Mouse (Mus musculus): ENCODE data around the gene Sass6. TPM values are rescaled to one million over a fixed set of nuclear protein-coding genes. Genes with fewer than 3 reads are reported as not detected.
"Not testable (repeated sequence)": the region's sequence is repeated elsewhere in the genome, so short reads cannot be mapped to it uniquely, and the experiment has no call there.

The Sass6 gene
- polyA plus RNA-seq, 1 experiment from 2014 or later: 13.1 TPM

DNA sequence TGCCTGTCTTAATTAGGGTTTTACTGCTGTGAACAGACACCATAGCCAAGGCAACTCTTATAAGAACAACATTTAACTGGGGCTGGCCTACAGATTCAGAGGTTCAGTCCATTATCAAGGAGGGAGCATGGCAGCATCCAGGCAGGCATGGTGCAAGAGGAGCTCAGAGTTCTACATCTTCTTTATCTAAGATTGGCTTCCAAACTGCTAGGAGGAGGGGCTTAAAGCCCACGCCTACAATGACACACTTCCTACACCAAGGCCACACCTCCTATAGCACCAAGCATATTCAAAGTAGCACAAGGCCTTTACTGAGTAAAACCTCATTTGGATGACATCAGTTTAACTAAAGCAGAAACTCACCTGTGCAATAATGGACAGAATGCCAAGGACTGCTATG is 45.2 kb downstream of the Sass6 start:
- H3K4me2 ChIP-seq (replicated peaks): no peak overlapping the region
- WGBS: 83% methylated on average over 1 of the region's 1 CpGs
- H3K9me3 ChIP-seq (ENCODE audit: control insufficient read depth, low read length): no peaks in the 10 kb centered on the region
- no peaks in the 10 kb centered on the region for H3K4me1 ChIP-seq (replicated peaks; ENCODE audit: control insufficient read depth, insufficient read depth, low read length)
- no peak overlapping the region for H3K4me3 ChIP-seq (replicated peaks; ENCODE audit: low read length)
- H3K27ac ChIP-seq: no peak overlapping the region
- no peaks in the 10 kb centered on the region for H3K27me3 ChIP-seq (ENCODE audit: control insufficient read depth, insufficient read depth, low read length)
- H3K9ac ChIP-seq: no peak overlapping the region
- DNase-seq (ENCODE audit: low spot score): no peak
- H3K36me3 ChIP-seq (replicated peaks; ENCODE audit: control insufficient read depth, insufficient read depth): peaks cover 97% of the 10 kb centered on the region
- no peak for ATAC-seq (ENCODE audit: low FRiP score)

DNA sequence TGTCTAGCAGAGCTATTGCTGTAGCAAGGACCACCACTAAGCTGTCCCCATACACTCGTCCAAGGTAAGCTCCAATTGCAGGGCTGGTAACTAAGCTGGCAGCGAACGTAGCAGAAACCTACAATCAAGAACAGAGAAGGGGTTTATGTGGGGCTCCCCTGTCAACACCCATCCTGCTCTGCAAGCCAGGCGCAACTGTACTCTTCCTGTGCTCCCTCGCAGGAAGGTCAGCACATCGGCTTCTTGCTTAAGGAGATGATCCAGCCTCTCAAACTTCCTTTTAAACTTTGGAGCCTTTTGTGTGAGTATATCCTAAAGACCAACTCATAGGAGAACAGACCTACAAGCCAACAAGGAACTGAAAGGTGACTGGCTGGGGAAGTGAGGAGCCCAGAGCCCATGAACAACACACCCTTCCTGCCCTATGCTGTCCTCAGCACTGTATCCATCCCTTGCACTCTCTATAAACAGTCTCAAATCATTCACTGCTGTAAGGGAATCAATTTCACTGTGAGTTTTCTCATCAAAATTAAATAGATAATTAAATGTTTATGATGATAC is 47.1 kb downstream of the Sass6 start:
- Histone ChIP-seq H3K4me1 (replicated peaks; ENCODE audit: control insufficient read depth, insufficient read depth, low read length) (no peaks in the 10 kb centered on the region), H3K36me3 (replicated peaks; ENCODE audit: control insufficient read depth, insufficient read depth) (peaks cover 95% of the 10 kb centered on the region), H3K9me3 (ENCODE audit: control insufficient read depth, low read length) (no peaks in the 10 kb centered on the region), H3K27ac (no peak overlapping the region), H3K4me3 (replicated peaks; ENCODE audit: low read length) (no peak overlapping the region), H3K9ac (no peak overlapping the region), H3K4me2 (replicated peaks) (no peak overlapping the region), H3K27me3 (ENCODE audit: control insufficient read depth, insufficient read depth, low read length) (no peaks in the 10 kb centered on the region)
- ATAC-seq (ENCODE audit: low FRiP score) (no peak), DNase-seq (ENCODE audit: low spot score) (no peak)
- 93% methylated on average over 6 of the region's 6 CpGs for WGBS

- no peak overlapping the region for H3K4me2 ChIP-seq (replicated peaks)
- DNase-seq (ENCODE audit: low spot score) (no peak), ATAC-seq (ENCODE audit: low FRiP score) (no peak)
- no peaks in the 10 kb centered on the region for H3K27me3 ChIP-seq (ENCODE audit: control insufficient read depth, insufficient read depth, low read length)
- peaks cover 95% of the 10 kb centered on the region for H3K36me3 ChIP-seq (replicated peaks; ENCODE audit: control insufficient read depth, insufficient read depth)
- WGBS: 95% methylated on average over 2 of the region's 2 CpGs
- no peak overlapping the region for H3K27ac ChIP-seq
- H3K4me3 ChIP-seq (replicated peaks; ENCODE audit: low read length): no peak overlapping the region
- no peaks in the 10 kb centered on the region for H3K9me3 ChIP-seq (ENCODE audit: control insufficient read depth, low read length)
- H3K9ac ChIP-seq: no peak overlapping the region
- H3K4me1 ChIP-seq (replicated peaks; ENCODE audit: control insufficient read depth, insufficient read depth, low read length): no peaks in the 10 kb centered on the region
These were observed 47.6 kb downstream of the Sass6 start for GRCm38 (mm10) chr3:116642373-116642772.

DNA sequence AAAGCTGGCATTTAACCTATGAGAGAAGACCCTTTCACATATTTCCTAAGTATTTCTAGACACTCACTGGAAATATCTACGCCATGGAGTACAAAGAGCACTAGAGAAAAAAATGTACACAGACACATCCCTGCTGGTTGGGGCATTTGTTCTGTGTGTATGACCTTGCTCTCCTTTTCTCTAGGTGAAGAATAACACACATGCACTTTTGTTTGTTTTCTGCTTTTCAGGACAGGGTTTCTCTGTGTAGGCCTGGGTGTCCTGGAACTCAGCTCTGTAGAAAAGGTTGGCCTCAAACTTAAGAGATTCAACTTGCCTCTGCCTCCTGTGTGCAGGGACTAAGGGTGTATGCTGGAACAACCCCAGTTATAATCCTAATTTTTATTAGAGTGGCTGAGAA is 51.6 kb downstream of the Sass6 start:
- no peak overlapping the region for H3K9ac ChIP-seq
- no peak for DNase-seq (ENCODE audit: low spot score)
- no peak overlapping the region for H3K4me2 ChIP-seq (replicated peaks)
- WGBS: 88% methylated on average over 1 of the region's 1 CpGs
- H3K27me3 ChIP-seq (ENCODE audit: control insufficient read depth, insufficient read depth, low read length): no peaks in the 10 kb centered on the region
- no peaks in the 10 kb centered on the region for H3K9me3 ChIP-seq (ENCODE audit: control insufficient read depth, low read length)
- peaks cover 70% of the 10 kb centered on the region for H3K36me3 ChIP-seq (replicated peaks; ENCODE audit: control insufficient read depth, insufficient read depth)
- ATAC-seq (ENCODE audit: low FRiP score): no peak
- no peak overlapping the region for H3K4me3 ChIP-seq (replicated peaks; ENCODE audit: low read length)
- no peak overlapping the region for H3K27ac ChIP-seq
- H3K4me1 ChIP-seq (replicated peaks; ENCODE audit: control insufficient read depth, insufficient read depth, low read length): no peaks in the 10 kb centered on the region

- DNase-seq (ENCODE audit: low spot score) (no peak), ATAC-seq (ENCODE audit: low FRiP score) (no peak)
- H3K9ac ChIP-seq: no peak overlapping the region
- H3K9me3 ChIP-seq (ENCODE audit: control insufficient read depth, low read length): no peaks in the 10 kb centered on the region
- H3K4me3 ChIP-seq (replicated peaks; ENCODE audit: low read length): no peak overlapping the region
- no peak overlapping the region for H3K4me2 ChIP-seq (replicated peaks)
- H3K27ac ChIP-seq: no peak overlapping the region
- 97% methylated on average over 7 of the region's 7 CpGs for WGBS
- H3K4me1 ChIP-seq (replicated peaks; ENCODE audit: control insufficient read depth, insufficient read depth, low read length): 0 out of 2 replicates have a peak, but pooled peaks cover 8% of the 10 kb centered on the region
- no peaks in the 10 kb centered on the region for H3K27me3 ChIP-seq (ENCODE audit: control insufficient read depth, insufficient read depth, low read length)
- peaks cover 47% of the 10 kb centered on the region for H3K36me3 ChIP-seq (replicated peaks; ENCODE audit: control insufficient read depth, insufficient read depth)
These were observed 54.0 kb downstream of the Sass6 start for GRCm38 (mm10) chr3:116648805-116649204.

DNA sequence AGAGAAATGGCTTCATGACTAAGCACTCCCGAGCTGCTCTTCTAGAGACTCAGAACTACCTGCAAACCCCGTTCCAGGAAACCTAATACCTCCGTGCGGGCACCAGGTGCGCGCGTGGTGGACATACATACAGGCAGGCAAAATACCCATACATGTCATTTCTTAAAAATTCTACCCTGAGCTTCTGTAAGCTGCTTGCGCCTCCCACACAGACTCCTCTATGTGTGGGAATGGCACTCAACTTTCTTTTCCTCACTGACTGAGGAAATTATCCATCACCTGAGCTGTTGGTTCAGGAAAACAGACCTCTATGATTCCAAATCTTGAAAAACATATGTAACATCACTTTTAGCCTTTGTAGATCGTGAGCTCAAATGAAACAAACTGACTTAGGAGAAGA is 55.9 kb downstream of the Sass6 start:
- no peak for DNase-seq (ENCODE audit: low spot score)
- 98% methylated on average over 9 of the region's 9 CpGs for whole genome bisulfite sequencing
- no peak for ATAC-seq (ENCODE audit: low FRiP score)

DNA sequence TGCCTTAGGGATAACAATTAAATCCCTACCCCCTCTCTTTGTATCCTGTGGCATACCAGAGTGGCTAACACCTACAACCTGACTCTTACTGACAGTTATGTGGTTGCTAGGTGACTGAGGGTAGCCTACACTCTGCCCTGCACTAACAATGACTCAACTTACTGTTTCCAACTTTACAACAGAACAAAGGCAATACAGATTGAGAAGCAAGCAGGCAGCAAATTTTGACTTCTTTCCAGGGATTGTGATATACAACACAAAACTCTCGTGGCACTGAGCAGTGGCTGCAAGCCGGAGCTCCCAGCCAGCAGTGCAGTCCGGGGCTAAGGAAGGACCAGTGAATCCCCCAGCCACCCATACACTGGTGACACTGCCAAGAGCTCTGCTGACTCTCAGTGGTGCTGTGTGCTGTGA is 57.3 kb downstream of the Sass6 start:
- no peak overlapping the region for H3K4me3 ChIP-seq (replicated peaks; ENCODE audit: low read length)
- H3K9me3 ChIP-seq (ENCODE audit: control insufficient read depth, low read length): no peaks in the 10 kb centered on the region
- no peak overlapping the region for H3K9ac ChIP-seq
- WGBS: 42% methylated on average over 3 of the region's 3 CpGs
- DNase-seq (ENCODE audit: low spot score) (no peak), ATAC-seq (ENCODE audit: low FRiP score) (no peak; the same call in 1 of the 2 replicates)
- H3K4me2 ChIP-seq (replicated peaks): no peak overlapping the region
- no peaks in the 10 kb centered on the region for H3K27me3 ChIP-seq (ENCODE audit: control insufficient read depth, insufficient read depth, low read length)
- no peak overlapping the region for H3K27ac ChIP-seq
- peaks cover 18% of the 10 kb centered on the region for H3K36me3 ChIP-seq (replicated peaks; ENCODE audit: control insufficient read depth, insufficient read depth)
- H3K4me1 ChIP-seq (replicated peaks; ENCODE audit: control insufficient read depth, insufficient read depth, low read length): 0 out of 2 replicates have a peak, but pooled peaks cover 14% of the 10 kb centered on the region

More for the DNA sequence above, 55.9 kb downstream of the Sass6 start:
- peaks cover 29% of the 10 kb centered on the region for H3K36me3 ChIP-seq (replicated peaks; ENCODE audit: control insufficient read depth, insufficient read depth)
- H3K4me3 ChIP-seq (replicated peaks; ENCODE audit: low read length): no peak overlapping the region
- no peaks in the 10 kb centered on the region for H3K27me3 ChIP-seq (ENCODE audit: control insufficient read depth, insufficient read depth, low read length)
- no peak overlapping the region for H3K27ac ChIP-seq
- H3K9ac ChIP-seq: no peak overlapping the region
- H3K4me1 ChIP-seq (replicated peaks; ENCODE audit: control insufficient read depth, insufficient read depth, low read length): 0 out of 2 replicates have a peak, but pooled peaks cover 9% of the 10 kb centered on the region
- H3K4me2 ChIP-seq (replicated peaks): no peak overlapping the region
- no peaks in the 10 kb centered on the region for H3K9me3 ChIP-seq (ENCODE audit: control insufficient read depth, low read length)

GRCm38 (mm10) chr3:116653278-116653945 is 58.6 kb downstream of the Sass6 start:
- ATAC-seq (ENCODE audit: low FRiP score): no peak
- Histone ChIP-seq H3K9me3 (ENCODE audit: control insufficient read depth, low read length) (no peaks in the 10 kb centered on the region), H3K4me3 (replicated peaks; ENCODE audit: low read length) (no peak overlapping the region), H3K4me2 (replicated peaks) (no peak overlapping the region), H3K9ac (no peak overlapping the region), H3K4me1 (replicated peaks; ENCODE audit: control insufficient read depth, insufficient read depth, low read length) (0 out of 2 replicates have a peak, but pooled peaks cover 14% of the 10 kb centered on the region), H3K27me3 (ENCODE audit: control insufficient read depth, insufficient read depth, low read length) (no peaks in the 10 kb centered on the region), H3K27ac (no peak overlapping the region), H3K36me3 (replicated peaks; ENCODE audit: control insufficient read depth, insufficient read depth) (peaks cover 10% of the 10 kb centered on the region; the same call in 1 of the 2 replicates)
- 69% methylated on average over 5 of the region's 5 CpGs for WGBS
- DNase-seq (ENCODE audit: low spot score): no peak

DNA sequence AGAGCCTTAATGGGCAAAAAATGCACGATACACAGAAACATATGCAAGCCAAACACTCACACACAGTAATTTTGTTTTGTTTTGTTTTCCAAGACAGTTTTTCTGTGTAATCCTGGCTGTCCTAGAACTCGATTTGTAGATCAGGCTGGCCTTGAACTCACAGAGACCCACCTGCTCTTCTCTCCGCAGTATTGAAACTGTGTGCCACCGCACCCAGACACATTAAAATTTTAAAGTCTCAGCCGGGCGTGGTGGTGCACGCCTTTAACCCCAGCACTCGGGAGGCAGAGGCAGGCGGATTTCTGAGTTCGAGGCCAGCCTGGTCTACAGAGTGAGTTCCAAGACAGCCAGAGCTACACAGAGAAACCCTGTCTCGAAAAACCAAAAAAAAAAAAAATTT is 59.3 kb downstream of the Sass6 start:
- 94% methylated on average over 10 of the region's 11 CpGs for WGBS
- H3K27me3 ChIP-seq (ENCODE audit: control insufficient read depth, insufficient read depth, low read length); ATAC-seq (ENCODE audit: low FRiP score); H3K36me3 ChIP-seq (replicated peaks; ENCODE audit: control insufficient read depth, insufficient read depth); H3K27ac ChIP-seq; H3K4me3 ChIP-seq (replicated peaks; ENCODE audit: low read length); DNase-seq (ENCODE audit: low spot score); H3K9ac ChIP-seq; H3K4me2 ChIP-seq (replicated peaks); H3K9me3 ChIP-seq (ENCODE audit: control insufficient read depth, low read length): not testable (repeated sequence)
- 0 out of 2 replicates have a peak, but pooled peaks cover 18% of the 10 kb centered on the region for H3K4me1 ChIP-seq (replicated peaks; ENCODE audit: control insufficient read depth, insufficient read depth, low read length)

Measured in hindbrain, embryonic 14.5 days (tissue).